Comparison of ENCODE assay signal across 8 mouse cellular contexts in genomic region chr10:117209469-117209938, GRCm38 (mm10). TPM values are rescaled to one million over a fixed set of nuclear protein-coding genes. Genes with fewer than 3 reads are reported as not detected.
DNase-seq lines count a peak whose midpoint lies in the region; ATAC-seq and TF ChIP-seq lines count a peak whose summit lies in the region.

No protein-coding gene starts in this region.

- peak overlapping the region; percentile 67 for H3K4me2 ChIP-seq in heart, embryonic 13.5 days
- peak overlapping the region; percentile 53 for H3K4me2 ChIP-seq in kidney, embryonic 16.5 days (replicated peaks; ENCODE audit: low read depth, low read length)

- H3K27ac ChIP-seq in MEL (ENCODE audit: control insufficient read depth, low read depth, low read length): no peak overlapping the region
- H3K27ac ChIP-seq in heart, embryonic 13.5 days (replicated peaks): no peak overlapping the region
- H3K27ac ChIP-seq in kidney, embryonic 16.5 days (ENCODE audit: low read length): no peak overlapping the region

- no peak for TF ChIP-seq EP300 in MEL (IDR thresholded peaks at IDR 0.05; ENCODE audit: low read depth in 1 of 2, low read length in 2 of 2)

- peak; percentile 96 for TF ChIP-seq RAD21 in MEL (IDR thresholded peaks at IDR 0.05; ENCODE audit: low read depth, low read length)

- H3K4me3 ChIP-seq in MEL (ENCODE audit: control insufficient read depth in 1 of 2, insufficient read depth in 1 of 2, low read depth in 2 of 2, low read length in 2 of 2): no peak overlapping the region
- peak overlapping the region; percentile 44 for H3K4me3 ChIP-seq in heart, embryonic 13.5 days
- peak overlapping the region; percentile 36 for H3K4me3 ChIP-seq in kidney, embryonic 16.5 days (ENCODE audit: low read length)

- no peaks in the 10 kb centered on the region for H3K4me1 ChIP-seq in MEL (ENCODE audit: control insufficient read depth in 1 of 2, insufficient read depth in 2 of 2, low read length in 2 of 2)
- peaks cover 21% of the 10 kb centered on the region for H3K4me1 ChIP-seq in heart, embryonic 13.5 days
- no peaks in the 10 kb centered on the region for H3K4me1 ChIP-seq in kidney, embryonic 16.5 days (ENCODE audit: insufficient read depth, low read length)

- WGBS in heart, embryonic 13.5 days: 16% methylated on average over 11 of the region's 11 CpGs
- 14% methylated on average over 11 of the region's 11 CpGs for WGBS in kidney, embryonic 16.5 days

- H3K9ac ChIP-seq in MEL (ENCODE audit: control insufficient read depth, low read depth, low read length, poor library complexity, severe bottlenecking): no peak overlapping the region
- H3K9ac ChIP-seq in heart, embryonic 13.5 days: peak overlapping the region; percentile 76
- H3K9ac ChIP-seq in kidney, embryonic 16.5 days (replicated peaks; ENCODE audit: low read length): peak overlapping the region; percentile 49; the same call in 1 of the 2 replicates

- no peak for TF ChIP-seq POLR2A in MEL (IDR thresholded peaks at IDR 0.05; ENCODE audit: control insufficient read depth in 1 of 2, insufficient read depth in 1 of 2, low read depth in 1 of 2, low read length in 2 of 2, poor library complexity in 1 of 2)

- no peaks in the 10 kb centered on the region for H3K79me2 ChIP-seq in MEL (ENCODE audit: control insufficient read depth, insufficient read depth, low read length, poor library complexity)

- no peaks in the 10 kb centered on the region for H3K9me3 ChIP-seq in MEL (replicated peaks; ENCODE audit: insufficient read depth, low read length)
- no peaks in the 10 kb centered on the region for H3K9me3 ChIP-seq in heart, embryonic 13.5 days
- H3K9me3 ChIP-seq in kidney, embryonic 16.5 days (ENCODE audit: low read length): no peaks in the 10 kb centered on the region

- no peaks in the 10 kb centered on the region for H3K27me3 ChIP-seq in MEL (ENCODE audit: control insufficient read depth in 1 of 2, insufficient read depth in 2 of 2, low read length in 2 of 2)
- H3K27me3 ChIP-seq in heart, embryonic 13.5 days (replicated peaks): no peaks in the 10 kb centered on the region
- H3K27me3 ChIP-seq in kidney, embryonic 16.5 days (ENCODE audit: insufficient read depth, low read length): no peaks in the 10 kb centered on the region

- peak; percentile 47 to 93 (median 62); a peak in 5 of 6 replicates for TF ChIP-seq CTCF in MEL (IDR thresholded peaks at IDR 0.05 in 2 of 3, conservative IDR thresholded peaks at IDR 0.05 in 1 of 3; ENCODE audit: control insufficient read depth in 1 of 3, insufficient read depth in 1 of 3, low read depth in 2 of 3, low read length in 3 of 3, poor library complexity in 1 of 3, severe bottlenecking in 1 of 3)

- no peaks in the 10 kb centered on the region for H3K36me3 ChIP-seq in MEL (ENCODE audit: control insufficient read depth in 1 of 2, insufficient read depth in 2 of 2, low read length in 2 of 2)
- H3K36me3 ChIP-seq in heart, embryonic 13.5 days: peaks cover 24% of the 10 kb centered on the region
- peaks cover 12% of the 10 kb centered on the region; the same call in 1 of the 2 replicates for H3K36me3 ChIP-seq in kidney, embryonic 16.5 days (ENCODE audit: insufficient read depth, low read length)

- ATAC-seq in common myeloid progenitor, adult 5-6 weeks (replicated peaks; ENCODE audit: low read depth, poor library complexity, severe bottlenecking): peak; percentile 84
- ATAC-seq in heart, embryonic 13.5 days (ENCODE audit: extremely low read depth, insufficient number of reproducible peaks, low FRiP score, low TSS enrichment): 0 out of 2 replicates have a peak, but pooled peaks have one; percentile 17
- ATAC-seq in kidney, embryonic 16.5 days (ENCODE audit: low FRiP score, low TSS enrichment): peak; percentile 81
- ATAC-seq in megakaryocyte, adult 5-6 weeks (ENCODE audit: poor library complexity, severe bottlenecking): peak; percentile 94

- DNase-seq in adrenal gland, adult (ENCODE audit: inconsistent age in 2 of 2, low spot score in 1 of 2): peak; percentile 31 to 85
- no peak for DNase-seq in adrenal gland, adult 18-20 months (ENCODE audit: low spot score in 2 of 2)
- peak; percentile 70 for DNase-seq in MEL (ENCODE audit: low read depth, low spot score)
- DNase-seq in spleen, postnatal 36 days (ENCODE audit: low spot score in 2 of 2): peak; percentile 41 to 51

TF ChIP-seq in MEL, 35 proteins besides CTCF, POLR2A, EP300 and RAD21:
- TF ChIP-seq E2F4 (IDR thresholded peaks at IDR 0.05; ENCODE audit: borderline replicate concordance, low read depth, low read length) (no peak), SMC3 (IDR thresholded peaks at IDR 0.05; ENCODE audit: low read depth, low read length) (peak; percentile 84), NELFE (IDR thresholded peaks at IDR 0.05; ENCODE audit: low read depth, low read length) (no peak), MEF2A (IDR thresholded peaks at IDR 0.05; ENCODE audit: extremely low read depth, insufficient replicate concordance, low read depth, low read length, poor library complexity, severe bottlenecking) (no peak), MYC (IDR thresholded peaks at IDR 0.05; ENCODE audit: low read depth, low read length) (0 out of 2 replicates have a peak, but pooled peaks have one; percentile 15), ZNF384 (IDR thresholded peaks at IDR 0.05; ENCODE audit: low read depth, low read length) (peak; percentile 45), ZC3H11A (IDR thresholded peaks at IDR 0.05; ENCODE audit: low read depth, low read length) (peak; percentile 86)
TF ChIP-seq in MEL: peak in this region for 4.

RNA-seq across cellular contexts. Expression of gene Yeats4, which starts 14.8 kb away (rescaled TPM):
- 10 to 100 TPM; 34.5 to 43.1 TPM for total RNA-seq in adrenal gland, adult 18-20 months (2021)
- total RNA-seq in MEL (2012; rRNA removed): 61.8 and 69.4 TPM in 2 replicates
- 100 to 1,000 TPM in 1 of 2 experiments, not detected in 1; 106 TPM for polyA plus RNA-seq in MEL (2012; ENCODE audit: insufficient read depth in 1 of 2, insufficient read length in 2 of 2, low read depth in 1 of 2, low replicate concordance in 2 of 2, missing spikeins in 1 of 2)
- total RNA-seq in common myeloid progenitor, adult 5-6 weeks (2017): 174 and 192 TPM in 2 replicates
- polyA plus RNA-seq in heart, embryonic 13.5 days (2015; fragmentation: Nextera tagmentation; extraction: Ambion mirVana): 46.6 and 54.1 TPM in 2 replicates
- polyA plus RNA-seq in kidney, embryonic 16.5 days (2015; fragmentation: Nextera tagmentation; extraction: Ambion mirVana): 67.3 and 70.7 TPM in 2 replicates
- total RNA-seq in megakaryocyte, adult 5-6 weeks (2015): 73.3 and 84.2 TPM in 2 replicates
- total RNA-seq in megakaryocyte, adult 5-6 weeks (2017): 96.5 and 100 TPM in 2 replicates

RNA-seq across cellular contexts. Expression of gene 9530003J23Rik, which starts 29.0 kb away (rescaled TPM):
- not detected for total RNA-seq in adrenal gland, adult 18-20 months (2021)
- not detected in 2 replicates for total RNA-seq in MEL (2012; rRNA removed)
- not detected for polyA plus RNA-seq in MEL (2012; ENCODE audit: insufficient read depth in 1 of 2, insufficient read length in 2 of 2, low read depth in 1 of 2, low replicate concordance in 2 of 2, missing spikeins in 1 of 2)
- total RNA-seq in common myeloid progenitor, adult 5-6 weeks (2017): not detected in 2 replicates
- not detected in 2 replicates for polyA plus RNA-seq in heart, embryonic 13.5 days (2015; fragmentation: Nextera tagmentation; extraction: Ambion mirVana)
- polyA plus RNA-seq in kidney, embryonic 16.5 days (2015; fragmentation: Nextera tagmentation; extraction: Ambion mirVana): not detected in 2 replicates
- not detected in 2 replicates for total RNA-seq in megakaryocyte, adult 5-6 weeks (2015)
- total RNA-seq in megakaryocyte, adult 5-6 weeks (2017): not detected in 2 replicates

Comparison
In these comparisons a context has a peak if more than half of its experiments do, and no peak if none do; other contexts are left out.
1. DNase-seq: peak in adrenal gland, adult (2 of 2), MEL (single experiment) and spleen, postnatal 36 days (2 of 2); none in adrenal gland, adult 18-20 months (0 of 2).
2. H3K4me3 ChIP-seq: peak in heart, embryonic 13.5 days (single experiment) and kidney, embryonic 16.5 days (single experiment); none in MEL (0 of 2).
3. ATAC-seq: peak in every context shown above with its lines; median percentile 94 in megakaryocyte, adult 5-6 weeks; 84 in common myeloid progenitor, adult 5-6 weeks; 81 in kidney, embryonic 16.5 days; 17 in heart, embryonic 13.5 days.